Mouse (Mus musculus) embryo, embryonic 9.5 days (tissue): ENCODE measurements around the gene Macrod2.

Source experiments
- DNase-seq: peaks from one replicate; pipeline ENCODE4 v3.0.0-alpha.2; 2017; ENCODE audit errors: extremely low spot score

Gene Macrod2

DNA sequence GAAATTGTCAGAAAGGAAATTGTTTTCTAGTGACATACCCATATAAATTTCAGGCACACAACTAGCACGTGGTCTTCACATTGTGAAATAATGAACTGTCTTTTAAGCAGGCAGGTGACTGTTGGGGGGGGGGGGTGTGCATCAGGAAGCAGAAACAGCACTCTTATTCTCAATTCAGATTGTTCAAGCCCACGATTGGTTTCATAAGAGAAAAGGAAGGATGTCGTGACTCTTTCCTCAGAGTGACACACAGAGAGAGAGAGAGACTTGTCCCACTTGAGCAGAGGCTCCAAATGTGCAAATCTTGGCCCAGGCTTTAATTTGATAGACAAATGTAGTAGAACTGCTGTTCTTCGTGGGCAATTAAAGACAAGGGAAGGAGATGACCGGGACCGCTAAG is 516.4 kb downstream of the Macrod2 start:
- DNase-seq = no peak

DNA sequence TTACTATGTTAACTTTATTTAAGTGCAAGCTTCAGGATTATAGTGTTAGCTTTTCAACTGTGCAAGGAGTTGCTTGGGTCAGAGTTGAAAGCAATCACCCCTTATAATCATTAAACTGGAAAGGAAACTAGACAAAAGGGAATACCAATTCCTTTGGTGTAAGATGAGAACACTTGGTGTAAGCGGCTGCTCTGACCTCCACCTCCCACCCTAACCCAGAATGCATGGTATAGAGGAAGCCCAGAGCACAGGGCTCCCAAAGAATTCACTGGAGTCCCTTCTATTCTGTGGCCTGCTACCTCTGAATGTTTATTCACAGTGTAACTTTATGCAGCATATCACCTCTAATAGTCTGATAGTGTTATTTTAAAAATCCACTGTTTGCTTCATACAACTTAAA is 517.1 kb downstream of the Macrod2 start:
- no peak for DNase-seq

DNA sequence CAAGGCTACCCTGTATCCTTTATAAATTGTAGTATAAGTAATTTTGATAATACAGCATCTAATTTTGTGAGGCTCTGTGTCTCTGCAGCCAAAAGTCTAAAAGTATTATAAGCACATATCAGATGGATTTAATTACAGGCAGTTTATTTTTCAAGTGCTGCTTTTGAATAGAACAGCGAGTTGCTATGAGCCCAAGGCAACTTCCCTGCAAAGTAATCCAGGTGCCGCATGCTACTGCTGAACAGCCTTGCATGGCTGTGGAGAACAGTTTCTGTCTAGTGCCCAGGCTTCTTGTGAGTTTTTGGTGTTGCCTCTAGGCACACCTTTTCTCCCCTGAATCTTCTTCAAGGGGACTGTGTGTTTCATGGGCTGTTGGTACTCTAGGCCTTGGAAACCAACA is 517.8 kb downstream of the Macrod2 start:
- DNase-seq = no peak

DNA sequence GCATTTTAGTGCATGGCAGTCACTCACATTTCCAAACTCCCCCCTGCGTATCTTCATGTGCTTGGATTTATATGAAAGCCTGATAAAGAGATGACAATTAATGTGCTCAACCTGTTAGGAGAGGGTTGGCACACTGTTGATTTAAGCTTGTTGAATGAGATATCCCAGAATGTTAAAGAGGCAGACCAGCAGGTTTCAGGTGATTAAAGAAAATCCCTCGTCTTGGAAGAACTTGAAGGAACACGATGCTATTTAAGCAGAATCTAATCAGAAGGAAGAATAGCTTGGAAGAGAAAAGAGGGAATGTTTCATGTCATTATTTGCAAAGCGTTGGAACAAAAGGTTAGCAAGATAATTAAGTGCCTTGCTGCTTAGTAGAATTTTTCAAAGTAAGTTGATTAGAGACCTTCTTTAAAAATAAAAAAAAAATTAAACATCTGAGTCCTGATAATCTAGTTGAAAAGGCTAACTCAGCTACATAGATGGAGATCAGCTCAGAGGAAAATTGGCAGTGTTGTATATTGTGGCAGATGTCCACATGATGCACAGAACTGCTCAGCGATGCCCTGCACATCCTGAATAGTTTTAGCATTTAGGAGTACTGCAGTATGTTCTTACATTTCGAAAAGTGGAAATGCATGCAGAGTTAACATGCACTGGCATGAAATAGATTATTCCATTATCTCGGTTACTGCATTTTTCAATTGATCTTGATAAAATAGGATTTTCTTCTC is 518.7 kb downstream of the Macrod2 start:
- DNase-seq = no peak

DNA sequence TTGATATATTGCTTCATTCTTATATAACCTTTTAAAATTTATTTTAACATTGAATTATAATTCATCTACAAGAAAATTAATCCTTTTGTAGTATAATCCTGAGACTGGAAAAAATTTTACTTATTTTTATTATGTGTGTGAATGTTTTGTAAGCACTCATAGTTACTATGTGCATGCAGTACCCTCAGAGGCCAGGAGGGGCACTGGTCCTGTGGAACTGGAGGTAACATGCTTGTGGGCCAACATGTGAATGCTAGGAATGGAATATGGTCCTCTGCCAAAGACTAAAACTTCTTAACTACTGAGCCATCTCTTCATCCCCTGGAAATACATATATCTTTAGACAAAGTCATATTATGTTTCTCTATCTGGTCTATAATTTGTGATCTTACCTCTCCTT is 531.8 kb downstream of the Macrod2 start:
- no peak for DNase-seq

DNA sequence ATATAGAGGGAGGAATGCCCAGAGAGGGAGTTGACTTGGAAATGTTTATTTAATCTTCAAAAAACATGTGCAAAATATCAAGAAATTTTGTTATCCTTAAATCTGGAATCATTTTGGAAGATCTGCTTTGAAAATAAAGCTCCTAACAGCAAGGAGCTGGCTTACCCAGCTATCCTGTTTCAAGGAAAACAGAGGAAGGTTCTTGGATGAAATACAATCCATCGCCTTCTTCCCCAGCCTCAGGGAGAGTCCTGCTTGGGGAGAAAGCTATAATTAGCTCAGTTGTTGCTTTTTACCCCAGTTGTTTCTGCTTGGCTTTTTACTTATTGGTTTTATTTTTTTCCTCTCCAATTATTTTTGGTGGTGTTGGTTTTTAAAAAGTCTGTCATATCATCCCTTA is 539.4 kb downstream of the Macrod2 start:
- no peak for DNase-seq

DNA sequence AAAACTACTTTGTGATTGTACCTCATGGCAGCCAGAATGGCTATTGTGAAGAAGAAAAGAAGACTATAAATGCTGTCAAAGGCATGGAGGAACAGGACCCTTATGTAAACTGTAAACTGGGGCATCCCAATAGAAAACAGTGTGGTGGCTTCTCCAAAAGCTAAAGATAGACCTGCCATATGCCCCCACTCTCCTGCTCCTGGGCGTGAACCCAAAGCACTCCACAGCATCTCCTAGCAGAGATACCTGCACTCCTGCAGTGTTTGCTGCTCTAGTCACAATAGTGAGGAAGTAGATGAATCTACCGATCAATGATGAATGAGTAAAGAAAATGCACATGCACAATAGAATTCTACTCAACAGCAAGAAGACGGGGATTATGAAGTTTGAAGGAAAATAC is 554.4 kb downstream of the Macrod2 start:
- DNase-seq = no peak

DNA sequence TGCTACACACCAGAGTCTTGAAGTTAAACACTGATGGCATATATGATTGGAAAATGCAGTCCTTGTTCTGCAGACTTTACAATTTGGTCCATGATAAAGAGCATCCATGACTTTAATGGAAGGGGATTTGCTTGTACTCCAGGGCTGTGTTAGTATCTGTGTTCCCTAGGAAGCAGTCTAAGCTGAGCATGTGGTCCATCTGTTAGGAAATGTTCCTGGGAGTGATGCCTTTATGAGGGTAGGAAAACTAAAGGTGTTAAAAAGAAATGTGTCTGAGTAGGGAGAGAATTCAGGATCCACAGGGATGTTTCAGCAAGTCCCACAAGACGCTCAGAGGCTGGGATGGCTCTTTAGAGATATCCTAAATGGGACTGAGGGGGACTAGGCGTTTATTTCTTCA is 564.1 kb downstream of the Macrod2 start:
- DNase-seq = no peak

DNA sequence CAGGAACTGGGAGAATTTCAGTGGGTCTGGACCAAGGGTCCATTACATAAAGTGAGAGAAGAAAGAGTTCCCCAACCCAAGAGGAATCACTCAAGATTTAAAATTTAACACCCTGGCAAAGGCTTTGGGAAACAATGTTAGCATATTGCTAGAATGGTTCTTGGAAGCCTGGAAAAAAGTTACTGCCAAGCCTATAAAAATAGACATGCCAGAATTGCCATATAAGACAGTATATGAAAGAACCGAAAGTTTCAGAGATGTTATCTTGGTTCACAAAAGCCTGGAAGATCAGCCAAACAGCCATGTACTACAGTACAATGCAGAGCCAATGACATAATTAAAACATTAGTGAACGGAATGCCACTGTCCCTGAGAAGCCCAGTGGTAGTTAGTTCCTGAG is 575.1 kb downstream of the Macrod2 start:
- DNase-seq = no peak

DNA sequence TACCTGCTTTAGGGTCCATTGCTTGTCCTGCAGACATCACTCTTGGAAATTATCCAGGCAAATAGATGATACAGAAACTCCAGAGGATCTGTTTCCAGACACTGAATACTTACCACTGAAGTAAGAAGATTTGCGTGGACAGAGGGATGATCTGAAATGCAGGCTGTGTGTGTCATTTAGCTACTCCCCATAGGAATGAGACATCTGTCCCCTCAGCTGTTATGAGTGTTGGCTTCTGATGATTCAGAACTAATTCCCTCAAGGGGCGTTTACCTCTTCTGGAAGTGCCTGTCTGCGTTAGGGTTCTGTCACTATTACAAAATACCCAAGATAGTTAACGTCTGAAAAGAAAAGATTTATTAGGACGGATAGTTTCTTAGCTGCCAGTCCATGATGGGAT is 576.7 kb downstream of the Macrod2 start:
- no peak for DNase-seq

DNA sequence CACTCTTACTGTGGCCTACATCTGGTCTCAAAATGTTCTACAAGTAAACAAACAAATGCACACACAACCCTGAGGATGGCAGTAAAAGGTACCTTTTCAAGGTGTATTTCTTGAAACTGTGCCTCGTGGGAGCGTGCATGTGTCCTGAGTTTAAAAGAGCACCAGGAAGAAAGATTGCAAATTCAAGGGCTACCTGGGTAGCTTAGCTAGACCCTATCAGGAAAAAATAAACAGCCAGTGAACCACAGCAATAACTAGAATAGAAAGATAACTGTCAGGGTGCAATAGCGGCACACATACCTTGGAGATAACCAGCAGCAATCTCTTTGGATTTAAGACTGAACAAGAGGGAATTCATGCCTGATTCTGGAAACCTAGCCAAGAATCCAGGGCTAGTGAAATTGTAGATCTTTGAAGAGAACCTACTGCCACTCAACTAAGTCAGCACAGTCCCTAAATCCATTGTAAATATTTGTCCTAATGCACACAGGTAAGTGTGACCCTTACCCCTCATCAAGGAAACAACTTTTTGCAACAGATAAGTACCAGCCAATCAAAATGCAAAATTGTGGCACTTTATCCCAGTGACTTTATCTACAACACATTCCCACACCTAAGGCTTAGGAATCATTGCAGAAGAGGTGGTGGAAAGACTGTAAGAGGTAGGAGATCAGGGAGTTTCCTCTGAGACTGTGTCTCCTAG is 590.7 kb downstream of the Macrod2 start:
- DNase-seq = no peak

DNA sequence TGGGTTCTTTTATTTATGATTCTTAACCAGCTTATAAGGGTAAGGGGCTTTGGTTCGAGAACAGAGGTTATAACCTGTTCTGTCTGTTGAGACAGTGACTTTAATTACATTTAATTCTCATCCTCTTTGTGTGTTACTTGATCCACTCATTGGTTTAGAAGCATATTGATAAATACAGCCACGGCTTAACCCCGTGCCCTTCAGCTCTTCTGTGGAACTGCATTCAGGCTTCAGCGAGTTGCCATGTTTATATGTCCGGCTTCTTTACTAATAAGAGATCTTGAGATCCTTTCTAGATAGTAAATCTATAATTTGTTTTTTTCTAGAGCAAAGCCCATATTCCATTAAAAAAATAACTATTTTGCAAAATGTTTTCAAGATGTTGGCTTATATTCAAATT is 608.7 kb downstream of the Macrod2 start:
- no peak for DNase-seq

DNA sequence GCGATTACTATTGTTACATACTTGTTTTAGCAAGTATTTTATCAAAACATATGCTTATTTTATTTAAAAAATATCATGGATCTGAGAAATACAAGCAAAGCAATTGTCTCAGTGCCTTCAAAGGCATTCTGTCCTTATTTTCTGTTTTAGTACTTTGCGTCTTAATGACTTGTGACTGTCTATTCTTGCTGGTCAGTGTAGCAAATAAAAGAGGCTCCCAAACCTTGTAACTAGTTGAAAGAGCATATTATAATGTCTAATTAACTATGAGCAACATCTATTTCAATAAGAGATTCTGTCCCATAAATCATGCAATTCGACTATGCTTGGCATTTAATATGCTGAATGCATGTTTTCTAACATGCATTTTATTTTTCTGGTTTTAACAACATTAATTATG is 609.2 kb downstream of the Macrod2 start:
- DNase-seq = no peak

DNA sequence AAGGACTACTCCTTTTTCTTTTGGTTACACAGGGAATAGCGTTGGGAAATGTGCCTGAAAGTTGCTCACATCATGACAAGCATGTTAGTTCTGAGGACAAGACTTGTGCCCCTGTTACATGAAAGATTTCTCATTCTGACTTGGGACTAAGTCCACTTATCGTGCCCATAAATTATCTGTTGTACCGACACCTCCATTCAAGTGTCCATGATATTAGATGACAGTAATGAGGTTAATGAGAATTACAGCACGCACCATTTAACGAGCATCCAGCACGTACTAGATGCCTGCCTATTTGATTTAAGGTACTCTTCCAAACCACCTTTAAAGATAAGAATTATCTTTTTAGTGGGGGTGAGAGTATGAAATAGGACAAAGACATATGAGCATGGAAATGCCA is 610.5 kb downstream of the Macrod2 start:
- no peak for DNase-seq

DNA sequence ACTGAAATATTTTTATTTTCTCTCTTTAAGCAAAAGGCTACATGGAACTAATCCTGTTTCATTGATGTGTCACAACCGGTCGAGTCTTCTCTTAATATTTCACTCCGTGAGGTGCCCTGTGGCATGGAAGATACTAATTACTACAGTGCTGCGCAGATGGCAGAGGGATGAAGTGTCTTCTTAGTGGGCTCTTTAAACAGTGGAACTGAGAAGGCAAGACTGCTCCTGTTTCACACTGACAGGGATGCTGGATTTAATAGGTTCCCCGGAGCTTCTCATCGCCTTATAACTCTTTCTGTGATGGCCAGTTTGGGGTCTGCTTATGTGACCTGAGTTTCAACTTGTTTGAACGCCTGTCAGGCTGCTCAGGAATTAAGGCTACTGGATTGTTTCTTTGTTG is 612.6 kb downstream of the Macrod2 start:
- no peak for DNase-seq

DNA sequence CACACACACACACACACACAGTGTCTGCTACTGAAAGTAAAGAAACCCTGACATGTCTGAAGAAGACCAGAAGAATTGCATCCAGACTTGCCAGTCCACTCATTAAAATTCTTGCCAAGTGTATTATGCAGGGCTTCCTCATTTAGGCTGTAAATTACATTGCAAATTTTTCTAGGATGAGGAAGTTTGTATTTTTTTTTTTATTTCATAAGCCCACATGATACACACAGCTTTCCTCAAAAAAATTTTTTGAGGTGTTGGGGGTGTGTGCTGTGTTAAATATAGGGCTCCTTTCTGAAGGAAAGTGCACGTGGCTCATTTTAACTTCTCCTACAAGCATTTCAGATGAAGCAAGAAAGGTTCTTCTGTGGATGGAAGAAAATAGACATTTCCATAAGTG is 613.3 kb downstream of the Macrod2 start:
- no peak for DNase-seq

DNA sequence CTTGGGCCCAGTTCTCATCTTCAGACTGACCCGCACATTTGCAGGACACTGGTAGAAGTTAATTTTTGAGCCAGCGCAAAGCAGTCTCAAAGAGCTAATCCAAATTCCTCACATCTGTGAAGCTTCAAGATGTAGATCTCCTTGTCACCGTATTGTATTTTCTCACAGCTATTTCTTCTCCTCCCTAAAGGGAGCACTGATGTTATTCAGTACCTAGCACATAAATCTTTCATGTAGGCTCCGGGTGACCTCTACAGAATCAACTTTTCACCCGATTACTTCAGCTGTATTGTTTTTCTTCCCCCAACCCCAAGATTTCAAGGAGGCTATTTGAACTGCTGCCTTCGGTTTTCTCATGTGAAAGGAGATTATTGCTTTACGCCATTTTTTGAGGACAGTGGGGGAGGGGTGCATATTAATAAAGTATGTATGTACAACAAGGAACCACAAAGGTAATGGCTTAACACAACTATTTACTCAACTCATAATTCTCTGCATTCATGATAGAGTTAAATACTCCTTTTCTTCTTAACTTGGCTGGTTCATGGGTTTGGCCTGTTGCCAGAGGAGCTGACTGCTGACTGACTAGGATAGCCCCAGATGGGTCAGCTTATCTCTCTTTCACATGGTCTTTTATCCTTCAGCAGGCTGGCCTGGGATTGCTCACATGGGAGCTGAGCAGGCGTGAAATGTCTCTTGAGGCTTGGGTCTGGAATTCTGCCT is 618.5 kb downstream of the Macrod2 start:
- peak; percentile 24 for DNase-seq

DNA sequence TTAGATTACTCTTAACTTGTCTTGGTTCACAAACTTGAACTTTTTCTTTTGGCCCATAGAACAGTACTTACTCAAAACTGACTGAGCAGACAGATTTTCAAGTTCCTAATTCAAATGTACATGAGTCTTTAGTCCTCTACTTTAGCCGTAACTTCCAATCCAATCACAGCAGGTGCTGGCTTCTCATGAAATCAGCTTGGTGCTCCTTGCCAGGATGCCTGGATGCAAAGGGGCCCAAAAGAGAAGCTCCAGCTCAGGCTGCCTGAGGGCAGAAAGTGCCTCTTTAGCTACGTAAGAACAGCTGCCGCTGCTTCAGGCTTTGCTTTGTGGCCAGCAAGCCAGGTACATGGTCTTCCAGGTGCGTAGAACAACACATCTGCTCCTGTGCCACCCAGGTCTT is 627.9 kb downstream of the Macrod2 start:
- DNase-seq = no peak

DNA sequence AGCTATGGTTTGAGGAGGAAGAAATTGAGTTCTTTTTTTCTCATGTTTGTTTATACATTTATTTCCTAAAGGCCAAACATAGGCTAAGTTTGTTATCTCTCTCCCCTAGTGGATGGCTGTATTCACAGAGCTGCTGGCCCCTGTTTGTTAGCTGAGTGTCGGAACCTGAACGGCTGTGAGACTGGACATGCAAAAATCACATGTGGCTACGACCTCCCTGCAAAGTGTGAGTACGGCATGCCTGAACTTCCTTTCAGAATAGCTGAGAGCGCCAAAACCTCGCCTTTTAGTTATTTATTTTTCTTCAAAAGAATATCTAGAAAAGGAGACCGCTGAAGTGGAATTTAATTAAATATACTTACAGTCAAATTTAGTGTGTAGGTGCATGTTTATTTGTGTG is 628.8 kb downstream of the Macrod2 start:
- DNase-seq = no peak

DNA sequence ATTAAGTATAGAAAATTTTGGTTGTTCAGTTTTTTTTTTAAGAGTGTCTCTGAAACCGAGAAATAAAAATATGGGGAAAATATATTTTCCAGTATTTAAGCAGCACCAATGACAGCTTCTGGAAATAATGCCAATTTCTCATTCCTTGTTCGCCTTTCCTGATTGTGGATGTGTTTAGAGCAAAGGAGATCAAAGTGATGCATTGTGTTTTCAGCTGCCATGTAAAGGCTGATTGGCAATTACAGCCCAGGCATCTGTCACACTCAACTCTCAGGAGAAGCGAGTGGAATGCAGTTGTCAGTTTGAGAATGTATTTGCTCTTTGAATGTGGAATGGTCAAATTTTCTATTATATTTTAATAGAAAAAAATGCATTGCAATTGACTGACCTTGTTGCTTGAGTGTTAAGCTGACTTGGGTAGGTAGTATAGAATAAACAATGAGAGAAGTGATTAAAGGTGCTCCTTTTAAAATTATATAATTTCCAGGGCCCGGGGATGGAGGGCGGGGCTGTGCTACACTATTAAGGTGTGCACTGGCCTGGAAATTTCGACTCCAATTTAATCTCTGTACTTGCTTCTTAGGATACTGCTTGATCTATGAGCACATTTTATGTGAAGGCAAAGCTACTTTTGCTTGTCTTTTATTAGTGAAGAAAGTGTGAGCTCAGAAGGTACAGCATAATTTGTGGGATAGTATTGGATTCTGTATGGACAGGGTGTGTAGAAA is 629.4 kb downstream of the Macrod2 start:
- DNase-seq = no peak

DNA sequence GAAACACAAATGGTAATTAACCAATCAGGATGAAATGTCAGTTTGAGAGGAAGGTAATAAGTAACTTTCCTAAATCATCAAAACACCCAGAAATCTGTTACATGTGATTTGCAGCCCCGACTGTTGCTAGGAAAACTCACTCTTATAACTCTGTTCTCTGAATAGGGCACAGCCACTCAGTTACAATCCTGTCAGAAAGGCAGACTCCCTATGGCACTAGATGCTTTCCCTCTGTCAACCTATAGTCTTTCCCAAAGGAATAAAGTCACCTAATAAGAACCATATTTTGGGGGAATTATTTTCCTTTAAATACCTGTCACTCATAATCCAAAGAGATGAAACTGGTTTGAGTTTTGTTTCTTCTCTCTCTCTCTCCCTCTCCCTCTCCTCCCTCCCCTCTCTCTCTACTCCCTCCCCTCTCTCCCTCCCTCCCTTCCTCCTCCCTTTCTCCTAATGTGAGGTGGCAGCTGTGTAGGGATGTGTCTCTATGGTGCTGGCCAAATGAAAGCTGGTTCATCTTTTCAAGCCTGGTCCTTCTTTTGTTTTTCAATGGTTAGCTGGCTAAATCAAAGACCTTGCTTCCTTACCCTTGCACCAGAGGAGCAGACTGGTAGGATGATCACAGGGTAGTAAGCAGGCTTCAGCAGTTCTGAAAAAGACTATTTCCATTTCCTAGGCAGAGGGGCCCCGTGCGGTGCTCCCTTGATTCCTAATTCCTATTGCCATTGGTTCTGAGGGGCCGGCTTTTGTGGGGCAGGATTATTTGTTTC is 661.8 kb downstream of the Macrod2 start:
- DNase-seq = peak; percentile 16

DNA sequence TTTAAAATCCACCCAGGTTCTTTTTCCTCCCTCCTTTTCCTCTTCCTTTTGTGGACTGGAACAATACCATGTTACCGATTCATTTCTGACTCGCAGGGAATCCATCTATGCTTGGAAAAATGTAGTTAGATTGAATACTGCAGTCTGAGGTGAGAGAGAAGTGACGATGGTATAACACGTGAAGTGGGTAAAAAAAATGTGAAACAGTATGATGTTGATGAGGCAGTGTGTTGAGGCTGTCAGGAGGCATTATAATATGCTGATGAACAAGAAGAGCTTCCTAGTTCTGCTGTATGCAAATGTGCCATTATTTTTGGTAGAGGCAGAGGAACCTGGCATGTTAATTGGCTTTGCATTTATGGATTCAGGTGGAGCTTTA is 662.3 kb downstream of the Macrod2 start:
- DNase-seq = no peak
